Mouse (Mus musculus): ENCODE measurements at regions not wholly inside any gene's neighbourhood (a gene's known extent, or its start where the extent isn't known, plus 50 kb on each side); places are given as distances from the start of the nearest gene placed in this dataset.
"Not testable (repeated sequence)": the region's sequence is repeated elsewhere in the genome, so short reads cannot be mapped to it uniquely, and the experiment has no call there.

DNA sequence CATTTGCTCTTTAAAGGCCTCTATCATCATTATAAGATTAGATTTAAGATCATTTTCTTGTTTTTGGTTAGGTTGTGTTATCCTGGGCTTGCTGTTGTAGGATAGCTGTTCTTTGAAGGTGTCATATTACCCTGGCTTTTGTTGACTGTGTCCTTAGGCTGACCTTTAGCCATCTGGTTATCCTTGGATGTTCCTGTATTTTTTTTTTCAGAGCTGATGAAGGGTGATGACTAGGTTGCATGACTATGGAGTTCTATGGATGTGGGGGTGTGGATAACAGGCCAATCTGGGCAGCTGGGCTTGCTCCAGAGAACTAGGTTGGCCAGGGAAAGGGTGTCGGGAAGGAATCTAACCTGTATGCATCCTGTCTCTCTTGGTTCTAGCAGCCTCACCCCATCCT lies 74.2 kb downstream of the Dmrta1 start:
- no peak for DNase-seq (ENCODE audit: low read depth)

DNA sequence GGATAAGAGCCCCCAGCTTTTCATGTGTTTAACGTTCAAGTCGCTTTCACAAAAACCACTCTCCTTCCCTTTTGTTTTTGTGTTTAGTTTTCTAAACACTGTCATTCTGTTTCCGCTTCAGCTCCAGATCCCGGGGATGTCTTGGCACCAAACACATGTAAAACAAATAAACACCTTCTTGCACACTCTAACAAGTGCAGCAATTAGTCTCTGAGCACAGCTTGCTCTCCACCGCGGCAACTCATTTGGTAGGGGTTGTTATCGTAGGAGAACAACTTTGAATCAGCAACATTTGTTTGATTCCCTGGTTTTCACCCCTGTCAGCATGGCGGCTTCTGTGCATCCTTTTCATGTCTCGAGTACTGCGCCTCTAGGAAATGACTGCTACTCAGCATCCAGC lies 97.0 kb downstream of the Dmrta1 start:
- DNase-seq (ENCODE audit: low read depth), result no peak

GRCm38 (mm10) chr4:89781487-89781886 lies 102.3 kb downstream of the Dmrta1 start:
- no peak for DNase-seq (ENCODE audit: low read depth)

- no peak for DNase-seq (ENCODE audit: low read depth)
These were observed 137.6 kb downstream of the Dmrta1 start for GRCm38 (mm10) chr4:89816823-89817222.

DNA sequence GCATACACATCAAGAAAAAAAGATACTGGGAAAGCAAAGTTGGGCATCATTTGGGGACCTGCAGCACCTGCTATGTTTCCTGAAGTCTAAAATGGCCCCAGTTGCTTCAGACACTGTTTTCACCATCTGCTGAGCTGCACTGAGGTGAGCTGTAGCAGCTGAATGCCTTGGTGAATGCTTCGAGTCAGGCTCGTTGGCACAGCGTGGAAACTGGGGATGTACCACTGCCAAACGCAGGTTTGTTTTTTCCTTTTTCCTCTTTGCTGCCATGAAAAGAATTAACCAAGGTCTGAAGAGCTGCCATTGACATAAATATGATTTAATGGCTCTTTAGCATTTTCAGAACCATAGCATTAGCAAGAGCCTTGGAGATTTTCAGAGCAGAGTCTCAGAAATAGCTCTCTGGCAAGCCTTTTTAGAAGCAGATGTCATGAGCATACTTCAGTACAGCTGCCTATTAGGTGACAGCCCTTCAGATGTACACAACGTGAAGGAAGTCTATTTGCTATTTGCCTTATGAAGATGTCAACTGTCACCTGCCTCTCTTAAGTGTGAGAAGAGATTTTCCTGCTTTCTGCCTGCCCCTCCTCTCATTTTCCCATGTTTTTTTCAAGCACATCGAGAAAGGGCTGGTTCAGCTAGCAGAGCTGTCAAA lies 155.4 kb downstream of the Dmrta1 start:
- DNase-seq (ENCODE audit: low read depth), result no peak

- not testable (repeated sequence) for DNase-seq (ENCODE audit: low read depth)
These were observed 196.3 kb downstream of the Dmrta1 start for GRCm38 (mm10) chr4:89875375-89876055.

GRCm38 (mm10) chr4:89876131-89876530 lies 196.9 kb downstream of the Dmrta1 start:
- not testable (repeated sequence) for DNase-seq (ENCODE audit: low read depth)

- peak; percentile 11 for DNase-seq (ENCODE audit: low read depth)
These were observed 201.8 kb downstream of the Dmrta1 start for GRCm38 (mm10) chr4:89881083-89881482.

DNA sequence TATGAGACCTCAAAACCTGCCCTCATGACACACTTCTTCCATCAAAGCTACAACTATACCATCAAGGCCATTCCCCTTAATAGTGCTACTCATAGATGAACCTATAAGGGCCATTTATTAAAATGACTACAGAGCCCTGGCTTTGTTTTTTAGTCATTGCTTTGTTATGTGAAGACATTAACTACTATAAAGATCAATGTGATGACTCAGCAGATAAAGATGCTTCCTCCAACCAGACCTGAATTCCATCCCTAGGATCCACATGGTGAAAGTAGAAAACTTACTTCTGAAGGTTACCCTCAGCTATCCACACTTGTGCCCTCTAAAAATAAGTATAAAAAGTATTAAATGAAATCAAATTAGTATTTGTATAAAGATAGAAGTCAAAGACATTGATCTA lies 230.4 kb downstream of the Dmrta1 start:
- no peak for DNase-seq (ENCODE audit: low read depth)

DNA sequence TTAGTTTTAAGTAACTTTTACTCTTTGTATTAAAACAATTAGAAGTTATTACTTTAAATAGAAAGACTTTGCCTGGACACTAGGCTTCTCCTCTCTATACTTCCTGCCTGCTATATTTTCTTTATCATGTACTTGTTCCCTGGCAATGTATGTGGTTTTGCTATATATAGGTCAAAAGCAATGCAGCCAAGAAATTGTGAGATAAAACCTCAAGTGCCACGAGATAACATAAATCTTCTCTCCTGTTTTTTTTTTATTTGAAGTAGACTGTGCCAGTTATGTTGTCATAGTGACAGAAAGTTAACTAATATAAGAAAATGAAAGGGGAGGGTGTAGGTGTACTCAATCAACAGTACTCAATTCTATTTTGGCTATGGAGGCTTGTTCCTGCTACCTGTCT lies 258.4 kb downstream of the Dmrta1 start:
- no peak for DNase-seq (ENCODE audit: low read depth)

DNA sequence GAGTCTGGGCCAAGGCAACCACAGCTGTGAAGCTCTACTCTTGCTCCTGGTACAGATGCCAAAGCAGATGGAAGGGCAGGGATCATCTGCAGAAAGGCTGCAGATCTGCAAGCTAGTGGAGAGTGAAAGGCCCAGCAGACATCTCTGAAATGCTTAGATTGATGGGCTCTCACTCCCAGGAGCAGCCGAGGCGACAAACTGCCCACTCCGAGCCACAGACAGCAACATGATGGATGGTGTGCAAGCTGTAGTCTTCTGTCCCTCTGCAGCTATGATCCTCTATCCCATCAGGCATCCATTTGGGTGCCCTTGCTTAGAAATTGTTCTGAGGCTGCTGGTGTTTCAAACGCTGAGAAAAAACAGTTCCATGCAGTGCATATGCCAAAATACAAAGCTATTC lies 262.1 kb downstream of the Dmrta1 start:
- DNase-seq (ENCODE audit: low read depth), result no peak

GRCm38 (mm10) chr4:89976146-89976545 lies 242.5 kb upstream of the Zfp352 start:
- DNase-seq (ENCODE audit: low read depth), result no peak

GRCm38 (mm10) chr4:90003413-90003812 lies 215.2 kb upstream of the Zfp352 start:
- peak; percentile 55 for DNase-seq (ENCODE audit: low read depth)

- peak; percentile 20 for DNase-seq (ENCODE audit: low read depth)
These were observed 214.7 kb upstream of the Zfp352 start for GRCm38 (mm10) chr4:90003898-90004297.

DNA sequence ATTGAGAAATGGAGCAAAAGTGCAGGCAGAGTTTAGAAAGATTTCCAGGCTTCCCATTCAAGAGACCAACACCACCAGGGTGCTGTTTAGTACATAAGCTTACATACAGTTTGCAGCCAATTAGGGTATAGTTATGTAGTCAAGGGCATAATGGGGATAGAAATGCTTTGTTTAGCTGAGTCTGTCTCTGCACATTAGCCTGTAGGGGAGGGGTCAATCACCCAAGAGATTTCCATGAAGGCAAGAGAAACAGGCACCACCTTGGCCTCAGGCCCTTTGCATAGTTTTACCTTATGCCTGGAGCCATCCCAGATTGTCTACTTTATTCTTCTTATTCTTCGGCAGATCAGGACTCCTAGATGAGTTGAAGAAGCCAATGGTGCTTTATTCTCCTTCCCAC lies 205.9 kb upstream of the Zfp352 start:
- no peak for DNase-seq (ENCODE audit: low read depth)

- no peak for DNase-seq (ENCODE audit: low read depth)
These were observed 204.4 kb upstream of the Zfp352 start for GRCm38 (mm10) chr4:90014203-90014602.
